Mouse (Mus musculus): ENCODE data around the gene OR5BS1P.
"Not testable (repeated sequence)": the region's sequence is repeated elsewhere in the genome, so short reads cannot be mapped to it uniquely, and the experiment has no call there.

OR5BS1P gene

GRCm38 (mm10) chr15:98507321-98507720 is 37.6 kb downstream of the OR5BS1P start:
- DNase-seq, result no peak

DNA sequence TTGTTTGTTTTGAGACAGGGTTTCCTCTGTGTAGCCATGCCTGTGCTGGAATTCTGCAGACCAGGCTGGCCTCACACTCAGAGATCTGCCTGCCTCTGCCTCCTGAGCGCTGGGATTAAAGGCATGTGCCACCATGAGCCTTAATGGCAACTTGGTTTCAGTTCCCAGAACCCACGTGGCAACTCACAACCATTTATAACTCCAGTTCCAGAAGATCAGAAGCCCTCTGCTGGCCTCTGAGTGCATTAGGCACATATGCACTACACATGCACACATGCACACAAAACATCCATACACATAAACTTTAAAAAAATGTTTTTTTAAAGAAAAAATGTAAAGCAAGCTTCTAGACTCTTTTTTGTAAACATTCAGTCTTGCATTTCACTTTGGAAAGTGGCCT is 39.7 kb downstream of the OR5BS1P start:
- no peak for DNase-seq

DNA sequence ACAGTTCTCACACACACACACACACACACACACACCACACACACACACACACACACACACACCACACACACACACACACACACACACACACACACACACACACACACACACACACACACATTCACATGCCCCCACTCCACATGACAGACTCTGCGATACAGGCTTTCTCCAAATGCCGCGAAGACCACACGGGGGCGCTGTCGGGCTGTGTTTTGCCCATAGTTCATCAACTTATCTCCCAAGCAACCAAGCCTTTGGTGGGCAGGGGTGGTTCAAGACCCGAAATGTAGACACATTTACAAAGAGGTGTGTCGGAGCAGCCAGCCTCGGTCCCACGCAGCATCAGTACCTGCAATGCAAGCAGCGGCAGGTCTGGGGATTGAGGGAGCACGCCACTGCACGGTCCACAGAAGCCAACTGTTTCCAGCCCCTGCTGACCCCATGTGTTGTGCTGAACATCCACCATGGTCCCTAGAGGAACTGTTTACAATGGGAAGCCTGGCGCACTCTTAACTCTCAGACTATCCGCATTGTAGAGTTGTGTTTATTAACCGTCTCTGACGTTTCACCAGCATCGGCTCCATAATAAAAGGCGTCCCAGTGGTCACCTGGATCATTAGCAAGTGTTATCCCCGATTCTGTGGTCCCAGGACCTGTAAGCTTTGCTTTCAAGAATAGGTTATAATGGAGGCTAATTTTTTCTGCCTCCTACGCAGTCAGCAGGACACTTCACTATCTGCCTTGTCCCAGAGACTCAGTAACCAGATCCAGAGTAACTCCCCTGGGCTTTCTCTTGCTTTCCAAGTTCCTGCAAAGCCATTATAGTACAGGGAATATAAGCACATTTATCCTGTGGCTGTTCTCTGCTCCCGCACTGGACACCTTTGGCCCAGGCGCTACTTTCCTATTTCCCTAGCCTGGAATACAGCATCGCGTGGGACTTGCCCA is 41.0 kb downstream of the OR5BS1P start:
- peak; percentile 40 for DNase-seq

- DNase-seq, result no peak
Measured at GRCm38 (mm10) chr15:98511386-98511928, 41.8 kb downstream of the OR5BS1P start.

- no peak for DNase-seq
Measured at GRCm38 (mm10) chr15:98512232-98512631, 42.5 kb downstream of the OR5BS1P start.

DNA sequence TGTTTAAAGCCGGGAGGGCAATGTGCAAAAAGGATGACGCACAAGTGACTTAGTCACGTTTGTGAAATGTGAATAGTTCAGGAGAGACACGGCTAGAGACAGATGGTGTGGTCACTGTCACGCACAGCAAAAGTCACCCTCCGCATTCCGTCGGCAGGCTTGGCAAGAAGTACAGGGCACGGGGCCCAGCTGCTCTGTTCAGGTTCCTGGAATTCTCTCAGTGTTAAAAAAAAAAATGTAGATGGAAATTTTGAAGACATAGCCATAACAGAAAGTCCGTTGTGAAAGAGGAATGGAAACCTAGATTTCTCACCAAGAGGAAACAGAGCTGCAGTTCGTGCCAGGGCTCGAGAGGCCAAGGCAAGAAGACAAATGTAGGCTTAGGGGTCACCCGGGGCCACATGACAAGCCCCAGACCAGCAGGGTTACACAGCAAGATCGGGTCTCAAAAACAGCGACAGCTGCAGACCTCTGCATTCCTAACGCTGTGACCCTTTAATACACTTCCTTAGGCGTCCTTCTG is 43.2 kb downstream of the OR5BS1P start:
- DNase-seq, result peak; percentile 23

DNA sequence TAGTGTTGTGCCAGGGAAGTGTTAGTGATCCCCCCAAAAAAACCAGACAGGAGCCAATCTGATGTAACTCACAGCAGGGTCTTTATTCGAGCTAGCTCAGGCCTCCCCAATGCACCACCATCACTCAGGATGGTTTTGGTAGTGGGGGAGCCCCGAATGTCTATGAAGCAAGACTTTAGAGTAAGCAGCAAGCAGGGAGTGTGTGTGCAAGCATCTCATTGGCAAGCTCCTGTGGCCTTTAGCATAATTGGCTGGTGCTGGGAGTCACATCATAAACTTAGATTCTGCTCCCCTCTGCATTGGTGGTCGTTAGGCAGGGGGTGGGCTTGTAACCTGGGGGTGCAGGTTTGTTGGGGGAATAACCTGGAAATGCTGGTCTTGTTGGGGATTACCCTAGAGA is 44.0 kb downstream of the OR5BS1P start:
- DNase-seq, result not testable (repeated sequence)

GRCm38 (mm10) chr15:98514146-98514545 is 44.5 kb downstream of the OR5BS1P start:
- DNase-seq, result no peak

DNA sequence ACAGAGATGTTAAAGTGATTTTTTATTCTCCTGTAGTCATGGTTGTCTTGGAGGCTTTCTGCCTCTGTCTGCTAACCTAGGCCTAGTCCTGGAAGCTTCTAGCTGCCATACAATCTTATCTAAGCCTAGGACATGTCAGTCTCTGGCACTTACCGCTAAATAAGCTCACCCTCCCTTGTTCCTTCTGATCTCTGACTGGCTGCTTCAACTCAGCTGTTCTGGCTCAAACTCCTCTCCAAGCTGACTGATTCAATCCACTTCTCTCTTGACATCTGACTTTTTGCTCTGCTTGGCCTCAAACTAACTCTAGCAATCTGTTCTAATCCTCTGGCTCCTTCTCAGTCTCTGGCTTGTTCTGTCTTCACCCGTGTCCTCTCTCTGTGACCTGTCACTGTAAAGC is 45.1 kb downstream of the OR5BS1P start:
- not testable (repeated sequence) for DNase-seq

- peak; percentile 30 for DNase-seq
Measured at GRCm38 (mm10) chr15:98517380-98518355, 48.0 kb downstream of the OR5BS1P start.

GRCm38 (mm10) chr15:98521245-98521644 is 51.5 kb downstream of the OR5BS1P start:
- DNase-seq, result no peak

DNA sequence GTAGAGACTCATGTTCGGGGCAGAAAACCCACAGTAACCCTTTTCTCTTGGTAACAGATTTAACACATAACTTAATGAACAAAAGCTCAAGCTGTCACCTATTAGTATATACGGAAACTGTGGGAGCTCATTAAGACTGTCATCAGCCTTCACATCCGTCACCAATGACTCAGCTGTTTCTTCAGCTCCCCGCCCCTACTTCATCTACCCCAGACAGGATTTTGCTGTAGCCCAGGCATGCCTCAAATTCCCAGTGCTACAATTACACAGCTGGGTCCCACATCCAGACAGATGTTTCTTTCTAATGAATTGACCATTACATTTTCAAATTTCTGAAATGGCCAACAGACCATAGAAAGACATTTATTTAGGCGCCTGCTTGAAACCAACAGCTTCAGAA is 56.4 kb downstream of the OR5BS1P start:
- DNase-seq, result no peak

DNA sequence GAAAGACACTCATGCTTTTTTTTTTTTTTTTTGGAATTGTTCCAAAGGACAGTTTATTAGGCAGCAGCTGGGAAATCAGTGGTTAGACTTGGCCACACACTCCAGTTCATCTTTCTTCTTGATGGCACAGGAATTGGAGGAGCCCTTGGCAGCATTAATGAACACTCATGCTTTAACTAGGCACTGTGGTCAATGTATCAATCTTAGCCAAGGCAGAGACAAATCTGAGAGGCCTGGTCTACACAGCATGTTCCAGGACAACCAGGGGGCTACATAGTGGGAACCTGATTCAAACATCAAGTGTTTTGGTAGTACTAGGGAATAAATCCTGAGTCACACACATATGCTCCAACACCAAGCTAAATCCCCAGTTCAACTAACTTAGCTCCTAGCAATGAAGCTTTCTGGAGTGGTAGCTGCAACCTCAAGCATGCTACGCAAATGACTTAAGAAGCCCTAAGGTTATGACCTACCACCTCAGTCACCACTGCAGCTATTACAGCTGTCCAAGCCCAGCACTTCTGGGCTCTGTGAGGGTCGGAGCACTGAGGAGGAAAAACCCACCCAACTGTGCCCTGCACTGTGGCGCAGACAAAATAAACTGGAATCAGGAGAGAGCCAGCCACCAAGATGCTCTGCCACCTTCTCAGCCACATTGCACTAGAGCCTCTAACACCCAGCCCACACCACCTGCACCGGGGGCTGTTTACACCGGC is 57.5 kb downstream of the OR5BS1P start:
- DNase-seq, result no peak

- DNase-seq, result no peak
Measured at GRCm38 (mm10) chr15:98528066-98528563, 58.4 kb downstream of the OR5BS1P start.

Measured in right cerebral cortex, postnatal 25 days (tissue).